Mouse (Mus musculus): ENCODE measurements around the gene Suclg2. TPM values are rescaled to one million over a fixed set of nuclear protein-coding genes. Genes with fewer than 3 reads are reported as not detected.

The Suclg2 gene
- total RNA-seq (2021), result 131 and 153 TPM in 2 replicates
- long read RNA-seq, transcript Suclg2-204 (11 exons, 3,367 nt), result major isoform, 274 of 313 reads
- long read RNA-seq, partial matches to known transcripts, result 26 of 313 reads
- long read RNA-seq, other reads (novel, unspliced or antisense), result 11 of 313 reads

DNA sequence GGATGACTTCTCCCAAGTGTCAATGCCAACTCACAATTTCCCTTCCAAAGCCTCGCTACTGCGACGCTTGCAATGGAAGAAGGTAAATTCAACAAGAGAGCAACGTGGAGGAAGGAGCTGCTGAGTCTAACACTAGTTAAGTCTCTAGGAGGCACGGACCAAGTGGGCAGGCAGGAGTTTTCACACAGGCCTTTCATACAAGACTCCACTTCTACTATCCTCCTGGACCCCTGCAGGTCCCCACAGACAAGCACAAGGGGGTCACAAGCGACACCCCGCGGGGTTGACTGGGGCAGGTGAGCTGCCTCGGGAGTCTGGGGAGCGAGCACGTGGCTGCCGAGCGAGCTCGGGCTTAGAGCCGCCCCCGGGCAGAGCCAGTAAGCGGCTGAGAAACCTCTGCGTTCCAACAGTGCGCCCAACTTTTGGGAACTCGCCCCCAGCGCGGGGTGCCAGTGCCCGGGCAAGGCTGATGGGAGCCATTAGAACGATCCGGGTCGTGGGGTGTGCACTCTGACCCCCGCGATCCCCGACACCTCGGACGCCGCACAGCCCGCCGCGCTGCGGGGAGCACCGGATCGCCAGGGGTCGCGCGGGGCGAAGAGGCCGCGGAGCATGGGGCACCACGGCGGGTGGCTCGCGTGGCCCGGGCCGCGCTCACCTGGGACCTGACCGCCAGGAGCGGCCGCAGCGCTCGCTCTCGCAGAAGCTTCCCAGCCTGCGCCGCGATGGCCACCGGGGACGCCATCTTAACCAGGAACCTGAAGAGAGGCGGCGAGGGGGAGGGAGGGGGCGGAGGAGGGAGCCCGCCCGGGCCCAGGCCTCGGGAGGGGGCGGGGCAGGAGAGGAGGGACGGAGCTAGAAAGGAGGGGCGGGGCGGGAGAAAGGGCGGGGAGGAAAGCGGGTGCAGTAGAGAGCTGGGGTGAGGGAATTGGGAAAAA, at the start of gene Suclg2:
Gene Suclg2 (minus strand): TSS at position 770 of the 938 bp plus-strand sequence.
- peak; percentile 93 for DNase-seq

- DNase-seq, result no peak
Observed at GRCm38 (mm10) chr6:95766566-95766965, 48.0 kb upstream of the Suclg2 start.

DNA sequence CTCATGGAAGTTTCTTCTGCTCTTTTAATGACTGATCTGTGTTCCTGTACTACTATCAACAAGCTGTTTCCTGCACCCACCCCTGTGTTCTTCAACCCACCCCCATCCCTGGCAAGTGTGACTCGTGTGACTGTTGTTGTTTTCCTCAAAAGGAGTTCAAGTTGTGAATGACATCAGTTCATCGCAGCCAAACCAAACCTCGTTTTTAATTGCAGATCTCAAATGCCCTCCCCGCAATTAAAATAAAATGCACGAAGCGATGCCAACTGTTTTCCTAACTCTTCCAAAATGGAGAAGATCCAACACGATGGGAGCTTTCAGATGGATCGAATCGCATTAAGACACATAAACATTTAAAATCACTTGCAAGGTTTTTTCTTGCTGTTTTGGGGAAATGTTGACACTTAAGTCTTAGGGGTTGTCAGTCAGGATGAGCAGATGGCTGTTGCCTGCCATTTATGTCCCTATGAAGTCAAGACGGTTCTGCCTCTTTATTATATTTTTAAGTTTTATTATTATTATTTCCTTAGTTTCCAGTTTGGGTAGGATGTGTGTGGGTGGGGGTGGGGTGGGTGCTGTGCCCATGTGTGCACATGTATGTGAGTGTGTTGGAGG, 41.1 kb upstream of the Suclg2 start:
- DNase-seq, result no peak

DNA sequence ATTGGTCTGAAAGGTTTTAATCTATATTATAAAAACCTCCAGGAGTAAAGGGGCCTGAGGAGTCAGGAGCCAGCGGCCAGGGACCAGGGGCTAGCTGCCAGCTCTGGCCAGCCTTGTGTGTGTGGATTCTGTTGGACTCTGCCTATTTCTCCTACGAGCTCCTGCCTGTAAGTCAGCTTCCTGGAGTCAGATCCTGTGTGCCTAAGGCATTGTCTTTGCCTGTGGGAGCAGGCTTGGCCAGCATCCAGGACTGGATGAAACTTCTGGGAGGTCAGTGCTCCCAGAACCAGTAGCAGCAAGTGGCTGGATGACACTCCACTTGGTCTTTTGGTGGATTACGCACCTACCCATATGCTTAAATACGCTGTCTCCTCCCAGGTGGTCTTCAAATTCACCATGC, 23.8 kb upstream of the Suclg2 start:
- peak; percentile 18 for DNase-seq

GRCm38 (mm10) chr6:95731570-95732367, 13.2 kb upstream of the Suclg2 start:
- DNase-seq, result no peak

- no peak for DNase-seq
Observed at GRCm38 (mm10) chr6:95729399-95729798, 10.8 kb upstream of the Suclg2 start.

DNA sequence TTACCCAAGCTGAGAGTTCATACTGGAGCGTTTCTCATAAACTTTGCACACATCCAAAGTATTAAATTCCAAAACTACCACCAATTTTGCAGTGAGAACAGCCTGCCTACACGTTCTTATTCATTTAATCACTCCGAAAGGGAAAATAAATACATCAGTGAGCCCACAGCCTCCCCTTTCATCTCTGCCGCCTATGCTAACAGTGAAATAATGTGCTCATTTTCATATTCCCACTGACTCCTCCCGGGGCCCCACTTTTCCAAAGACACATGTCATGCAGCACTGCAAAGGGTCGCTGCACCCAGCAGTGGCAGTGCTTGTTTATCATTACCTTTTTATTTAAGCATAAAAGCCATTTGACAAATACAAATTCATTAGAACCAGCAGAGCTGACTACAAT, 6.7 kb upstream of the Suclg2 start:
- DNase-seq, result no peak

DNA sequence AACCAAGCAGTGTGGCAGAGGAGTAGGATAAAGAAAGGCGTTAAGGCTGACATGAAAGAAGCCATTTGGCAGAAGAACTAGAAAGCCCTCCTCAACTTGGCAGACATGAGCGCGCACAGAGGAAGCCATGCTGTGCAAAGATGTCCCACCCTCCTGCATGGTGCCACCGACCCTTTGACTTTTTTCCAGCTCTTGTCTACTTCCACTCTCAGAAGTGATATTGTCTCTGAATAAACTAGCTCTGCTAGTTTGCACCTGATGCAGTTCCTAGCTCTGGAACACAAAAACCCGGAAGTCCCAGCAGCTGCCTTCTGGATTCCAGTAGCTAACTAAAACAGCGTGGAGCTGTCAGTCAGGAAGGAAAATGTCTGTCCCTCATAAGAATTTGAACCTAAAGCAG, 4.8 kb upstream of the Suclg2 start:
- DNase-seq, result no peak

- no peak for DNase-seq
Observed at GRCm38 (mm10) chr6:95719791-95720190, 1.2 kb upstream of the Suclg2 start.

- no peak for DNase-seq
Observed at GRCm38 (mm10) chr6:95718969-95719333, 351 bp upstream of the Suclg2 start.

GRCm38 (mm10) chr6:95717071-95717470, 1.5 kb downstream of the Suclg2 start:
- DNase-seq, result no peak

GRCm38 (mm10) chr6:95716476-95716875, 2.1 kb downstream of the Suclg2 start:
- no peak for DNase-seq

DNA sequence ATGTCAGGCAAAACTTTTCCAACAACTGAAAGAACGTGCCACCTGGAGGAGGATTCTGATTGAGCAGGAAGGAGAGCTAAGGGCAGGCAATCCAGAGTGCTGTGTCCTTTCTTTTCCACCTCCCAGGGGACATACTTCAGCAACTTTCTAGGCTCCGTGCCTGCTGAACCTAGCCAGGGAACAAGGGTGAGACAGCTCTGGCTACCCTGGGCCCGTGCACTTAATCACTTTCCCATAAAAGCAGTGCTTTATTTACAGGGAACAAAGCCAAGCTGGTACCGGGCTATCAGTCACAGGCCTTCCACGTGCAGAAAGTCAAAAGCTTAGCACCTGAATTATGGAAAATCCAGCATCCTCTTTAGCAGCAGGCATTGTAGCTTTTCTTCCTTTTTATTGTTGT, 5.4 kb downstream of the Suclg2 start:
- DNase-seq, result peak; percentile 28

GRCm38 (mm10) chr6:95712081-95712480, 6.5 kb downstream of the Suclg2 start:
- no peak for DNase-seq

DNA sequence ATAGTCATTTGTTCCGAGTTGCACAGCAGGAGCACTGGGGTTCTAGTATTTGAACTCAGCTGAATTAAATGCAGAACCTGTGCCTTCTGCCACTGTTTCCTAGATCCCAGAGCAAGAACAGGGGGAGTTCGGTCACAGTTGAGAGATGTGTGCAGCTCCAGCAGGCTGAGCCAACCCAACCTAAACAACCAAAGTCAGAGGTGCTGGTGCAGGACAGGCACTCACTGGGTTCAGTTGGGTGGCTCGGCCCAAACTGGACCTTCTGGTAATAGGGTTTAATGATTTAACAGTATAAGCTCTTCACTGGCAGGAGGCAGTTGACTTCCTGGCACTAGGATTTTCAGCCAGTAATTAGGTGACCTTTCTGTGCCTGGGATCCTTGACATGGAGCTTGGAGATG, 6.9 kb downstream of the Suclg2 start:
- DNase-seq, result no peak

GRCm38 (mm10) chr6:95710886-95711285, 7.7 kb downstream of the Suclg2 start:
- DNase-seq, result no peak

DNA sequence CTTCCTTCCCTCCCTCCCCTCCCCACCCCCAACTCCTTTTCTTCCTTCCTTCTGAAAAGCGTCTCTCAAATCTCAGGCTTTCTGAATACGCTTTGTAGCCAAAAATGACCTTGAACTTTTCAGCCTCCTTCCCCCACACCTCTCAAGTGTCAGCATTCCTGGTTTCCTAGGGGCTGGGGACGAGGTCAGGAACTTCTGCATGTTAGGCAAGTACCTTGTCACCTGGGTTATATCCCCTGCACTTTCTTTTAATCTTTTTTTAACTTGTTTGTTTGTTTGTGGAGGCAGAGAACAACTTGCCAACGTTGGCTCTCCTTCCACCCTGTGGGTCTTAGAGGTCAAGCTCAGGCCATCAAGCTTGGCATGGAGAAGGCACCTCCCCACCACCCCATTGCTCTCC, 9.1 kb downstream of the Suclg2 start:
- no peak for DNase-seq

DNA sequence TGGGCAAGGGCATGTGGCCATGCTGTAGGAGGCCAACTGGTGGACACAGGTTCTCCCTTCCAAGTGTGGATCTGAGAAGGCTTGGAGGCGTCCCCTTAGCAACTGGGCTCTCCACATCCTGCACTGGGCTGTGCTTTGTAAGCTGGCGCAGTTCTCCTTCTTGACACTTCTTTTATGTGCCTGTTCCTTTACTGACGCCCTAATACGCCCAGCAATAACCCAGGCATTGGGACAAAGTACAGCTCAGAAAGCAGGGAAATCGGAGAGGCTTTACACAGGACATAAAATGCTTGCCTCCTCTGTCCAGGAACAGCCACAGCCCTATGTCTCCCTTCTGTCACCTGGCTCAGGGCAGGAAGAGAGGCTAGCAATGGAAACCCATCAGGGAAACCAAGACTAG, 9.5 kb downstream of the Suclg2 start:
- no peak for DNase-seq

- DNase-seq, result no peak
Observed at GRCm38 (mm10) chr6:95704626-95705025, 14.0 kb downstream of the Suclg2 start.

- no peak for DNase-seq
Observed at GRCm38 (mm10) chr6:95702200-95702599, 16.4 kb downstream of the Suclg2 start.

GRCm38 (mm10) chr6:95701786-95702185, 16.8 kb downstream of the Suclg2 start:
- no peak for DNase-seq

DNA sequence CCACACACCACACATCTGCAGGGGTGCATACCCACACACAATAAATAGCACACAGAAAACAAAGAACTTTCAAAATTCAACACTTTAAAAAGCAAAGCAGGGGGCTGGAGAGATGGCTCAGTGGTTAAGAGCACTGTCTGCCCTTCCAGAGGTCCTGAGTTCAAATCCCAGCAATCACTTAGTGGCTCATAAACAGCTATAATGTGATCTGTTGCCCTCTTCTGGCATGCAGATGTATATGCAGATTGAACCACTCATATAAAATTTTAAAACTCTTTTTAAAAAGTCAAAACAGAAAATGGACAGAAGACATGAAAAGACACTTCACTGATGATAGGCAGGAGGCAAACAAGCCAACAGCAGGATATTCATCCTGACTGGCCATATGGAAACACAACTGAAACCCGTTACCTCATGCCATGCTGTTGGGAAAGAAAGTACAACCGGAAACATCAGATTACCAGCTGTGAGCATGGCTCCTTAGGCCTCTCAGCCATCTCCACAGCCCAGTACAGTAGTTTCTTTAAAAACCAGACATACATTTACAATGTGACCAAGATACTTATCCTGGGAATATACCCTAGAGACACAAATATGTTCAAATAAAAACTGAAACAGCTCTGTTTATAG, 17.5 kb downstream of the Suclg2 start:
- DNase-seq, result no peak

All from adrenal gland, postnatal 25 days (tissue).